Mouse (Mus musculus) small intestine, adult 2 months (tissue): Measurements from ENCODE around the gene F2.

Experiments used
- CTCF ChIP-seq: fragments of 200-500 bp; IDR thresholded peaks from 2 replicates; pipeline ENCODE4 v1.5.1; 2012; ENCODE audit warnings: low read depth, mild to moderate bottlenecking, control low read depth, inconsistent platforms, low read length, moderate library complexity, mixed read lengths; ENCODE audit not compliant: insufficient replicate concordance, insufficient read length; ENCODE audit errors: extremely low read depth
- POLR2A ChIP-seq: fragments of 200-500 bp; IDR thresholded peaks from 2 replicates; pipeline ENCODE4 v1.6.1; 2012; ENCODE audit warnings: low read depth, mild to moderate bottlenecking, control low read depth, inconsistent platforms, low read length, moderate library complexity

DNA sequence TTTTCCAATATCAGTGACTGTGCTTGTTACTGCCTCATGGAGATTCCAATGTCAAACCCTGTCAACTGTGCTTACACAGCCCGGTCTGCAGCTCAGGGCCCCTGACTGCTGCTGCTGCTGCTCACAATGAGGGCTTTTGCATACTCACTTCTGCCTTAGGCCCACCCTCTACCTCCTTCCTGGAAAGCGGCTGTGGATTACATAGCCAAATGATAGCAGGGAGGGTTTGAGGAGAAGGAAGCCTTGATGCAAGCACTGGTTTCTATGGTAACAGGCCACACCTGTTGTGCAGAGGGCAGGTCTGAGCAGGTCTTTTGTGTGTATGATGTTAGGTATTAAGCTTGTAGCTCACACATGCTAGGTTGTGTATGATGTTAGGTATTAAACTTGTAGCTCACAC is 31.5 kb upstream of the F2 start:
- no peak for TF ChIP-seq POLR2A
- no peak for TF ChIP-seq CTCF
